Mouse (Mus musculus) cortical plate, adult 2 months (tissue): ENCODE data around the gene Tnnt1.

ENCODE experiments used
- CTCF ChIP-seq: fragments of 200-500 bp; IDR thresholded peaks from 2 replicates; pipeline ENCODE4 v1.5.1; 2011; ENCODE audit warnings: mild to moderate bottlenecking, control low read depth, low read length; ENCODE audit not compliant: insufficient read depth; ENCODE audit errors: extremely low read depth
- POLR2A ChIP-seq: fragments of 200-500 bp; IDR thresholded peaks from 2 replicates; pipeline ENCODE4 v1.6.1; 2011; ENCODE audit warnings: mild to moderate bottlenecking, low read length, control low read depth; ENCODE audit not compliant: insufficient read depth; ENCODE audit errors: extremely low read depth

- no peak for TF ChIP-seq POLR2A
- TF ChIP-seq CTCF, result no peak
These were observed 19.7 kb downstream of the Tnnt1 start for GRCm38 (mm10) chr7:4496468-4496867.
